Mouse (Mus musculus) induced T-regulatory cell, adult 2 months (primary cell): ENCODE results near the gene Kif3c.
A peak's percentile ranks its signal among the peaks of the same experiment; 100 is the strongest.

Experiments used
- DNase-seq: peaks from one replicate; pipeline ENCODE4 v3.0.0-alpha.2; 2012; ENCODE audit warnings: low read depth

The Kif3c gene

GRCm38 (mm10) chr12:3364508-3365448, at the start of gene Kif3c:
Gene Kif3c, plus strand, starts transcription at chr12:3365132.
- peak; percentile 81 for DNase-seq

DNA sequence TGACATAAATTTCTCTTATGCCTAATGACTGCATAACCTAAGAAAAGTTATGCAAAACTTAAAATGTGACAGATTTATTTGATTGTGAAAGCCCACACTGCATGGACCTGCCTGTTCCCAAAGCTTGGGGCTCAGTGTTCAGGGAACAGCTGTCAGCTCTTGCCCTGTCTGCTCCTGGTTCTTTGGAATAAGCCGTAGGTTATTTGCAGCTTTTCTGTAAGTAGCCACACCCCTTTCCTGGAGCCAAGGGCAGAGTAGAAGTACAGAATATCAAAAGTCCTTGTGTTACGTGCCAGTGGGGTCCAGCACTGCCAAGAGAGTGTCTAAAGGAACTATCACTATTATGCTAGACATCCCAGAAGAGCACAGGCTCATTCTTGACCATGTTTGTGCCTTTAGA, 48.8 kb upstream of the Kif3c start:
- no peak for DNase-seq

DNA sequence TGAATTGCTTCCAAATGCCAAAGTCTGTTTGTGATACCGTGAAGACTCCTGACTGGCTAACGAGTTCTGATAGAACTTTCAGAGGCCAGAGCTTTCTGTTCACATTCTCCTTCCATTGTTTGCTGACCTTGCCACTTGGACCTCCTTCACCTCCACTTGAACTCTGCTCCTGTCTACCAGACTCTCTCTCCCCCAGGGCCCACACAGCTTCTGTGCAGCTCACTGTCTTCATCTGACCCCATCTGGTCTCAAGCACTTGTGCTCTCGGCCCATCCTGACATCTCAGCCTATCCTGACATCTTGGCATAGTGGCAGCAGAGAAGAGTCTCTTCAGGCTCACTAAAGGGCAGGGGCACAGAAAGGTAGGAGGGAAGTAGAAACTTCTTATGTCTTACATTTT, 48.0 kb upstream of the Kif3c start:
- no peak for DNase-seq

DNA sequence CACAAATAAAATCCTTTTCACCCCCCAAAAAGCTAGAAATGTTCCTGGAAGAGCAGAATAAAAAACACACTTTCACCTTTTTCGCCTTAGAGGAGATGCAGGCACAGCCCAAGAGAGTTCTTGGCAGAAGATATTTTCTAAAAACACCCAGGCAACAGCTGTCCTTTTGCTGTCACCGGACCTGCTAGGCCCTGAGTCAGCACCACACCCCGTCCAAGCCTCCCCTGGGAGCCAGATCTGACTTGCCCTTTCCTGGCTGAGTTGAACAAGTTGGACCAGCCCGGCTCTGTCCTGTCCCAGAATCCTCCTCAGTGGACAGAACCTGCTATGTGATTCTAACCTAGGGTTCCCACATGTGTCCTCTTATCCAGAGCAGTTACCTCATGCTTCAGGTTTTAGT, 45.6 kb upstream of the Kif3c start:
- no peak for DNase-seq

GRCm38 (mm10) chr12:3323241-3323640, 41.7 kb upstream of the Kif3c start:
- no peak for DNase-seq

- no peak for DNase-seq
Observed at GRCm38 (mm10) chr12:3325232-3325631, 39.7 kb upstream of the Kif3c start.

- DNase-seq: no peak
Observed at GRCm38 (mm10) chr12:3329677-3330076, 35.3 kb upstream of the Kif3c start.

- peak; percentile 89 for DNase-seq
Observed at GRCm38 (mm10) chr12:3338931-3339330, 26.0 kb upstream of the Kif3c start.

DNA sequence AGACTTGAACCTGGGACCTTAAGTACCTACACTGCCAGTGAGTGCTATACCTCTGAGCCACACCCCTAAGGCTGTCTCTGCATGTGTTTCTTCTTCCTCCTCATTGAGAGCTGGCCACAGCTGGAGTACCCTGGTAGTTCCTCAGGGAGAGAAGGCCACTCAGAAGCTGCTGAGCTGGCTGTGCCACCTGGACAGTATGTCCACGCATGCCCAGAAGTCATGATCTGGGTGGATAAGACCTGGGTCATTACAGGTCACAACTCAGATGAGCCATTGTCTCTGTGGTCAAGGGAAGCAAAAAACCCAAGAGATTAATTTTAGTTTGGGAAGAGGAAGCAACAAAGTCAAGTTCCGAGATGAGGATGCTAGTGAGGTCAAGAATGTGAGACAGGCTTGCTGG, 20.8 kb upstream of the Kif3c start:
- DNase-seq: no peak

- no peak for DNase-seq
Observed at GRCm38 (mm10) chr12:3345038-3345437, 19.9 kb upstream of the Kif3c start.

DNA sequence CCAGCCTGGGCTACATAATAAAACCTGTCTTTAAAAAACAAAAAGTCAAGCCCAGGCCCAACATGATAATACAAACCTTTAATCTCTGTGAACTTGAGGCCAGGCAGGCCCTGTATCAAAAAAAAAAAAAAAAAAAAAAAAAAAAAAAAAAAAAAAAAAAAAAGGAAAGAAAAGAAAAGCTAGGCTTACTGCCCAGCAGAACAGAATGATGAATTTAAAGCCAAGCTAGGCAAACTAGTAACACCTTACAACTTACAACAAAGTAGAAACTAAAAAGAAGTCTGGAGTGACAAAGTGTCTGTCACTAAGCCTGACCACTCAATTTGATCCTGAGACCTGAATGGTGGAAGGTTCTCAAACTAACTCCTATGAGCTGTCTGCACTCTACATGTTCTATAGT, 17.2 kb upstream of the Kif3c start:
- DNase-seq: no peak

DNA sequence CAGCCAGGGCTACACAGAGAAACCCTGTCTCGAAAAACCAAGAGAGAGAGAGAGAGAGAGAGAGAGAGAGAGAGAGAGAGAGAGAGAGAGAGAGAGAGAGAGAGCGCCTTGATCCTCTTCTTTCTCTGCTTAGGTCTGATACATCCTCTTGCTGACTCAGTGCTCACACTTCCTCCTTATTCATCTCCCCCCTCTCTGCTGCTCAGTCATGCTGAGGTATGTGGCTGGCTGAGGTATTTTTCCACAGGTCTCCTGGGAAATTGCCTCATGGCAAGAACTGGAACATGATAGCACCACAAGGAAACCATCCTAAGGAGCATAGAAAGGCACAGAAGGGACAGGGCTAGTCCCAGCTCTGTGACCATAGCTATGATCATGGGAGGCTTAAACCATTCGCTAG, 15.5 kb upstream of the Kif3c start:
- DNase-seq: no peak

DNA sequence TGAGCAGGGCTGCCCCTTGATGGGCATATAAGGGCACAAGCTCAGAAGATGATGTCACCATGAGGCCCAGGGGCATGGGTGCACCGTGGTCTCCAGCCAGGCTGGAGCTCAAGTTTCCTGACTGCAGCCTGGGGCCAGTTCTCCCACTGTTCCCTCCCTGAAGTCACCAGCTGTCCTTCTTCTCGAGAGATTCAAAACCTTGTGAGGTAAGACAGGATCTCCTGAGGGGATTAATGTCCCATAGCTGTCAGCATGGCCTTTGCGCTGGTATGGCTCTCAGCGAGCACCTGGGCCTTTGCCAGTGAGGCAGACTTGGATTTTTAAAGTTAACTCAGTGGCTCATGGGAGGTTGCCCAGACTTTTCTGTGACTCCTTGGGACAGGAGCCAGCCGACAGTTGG, 14.8 kb upstream of the Kif3c start:
- DNase-seq: no peak

DNA sequence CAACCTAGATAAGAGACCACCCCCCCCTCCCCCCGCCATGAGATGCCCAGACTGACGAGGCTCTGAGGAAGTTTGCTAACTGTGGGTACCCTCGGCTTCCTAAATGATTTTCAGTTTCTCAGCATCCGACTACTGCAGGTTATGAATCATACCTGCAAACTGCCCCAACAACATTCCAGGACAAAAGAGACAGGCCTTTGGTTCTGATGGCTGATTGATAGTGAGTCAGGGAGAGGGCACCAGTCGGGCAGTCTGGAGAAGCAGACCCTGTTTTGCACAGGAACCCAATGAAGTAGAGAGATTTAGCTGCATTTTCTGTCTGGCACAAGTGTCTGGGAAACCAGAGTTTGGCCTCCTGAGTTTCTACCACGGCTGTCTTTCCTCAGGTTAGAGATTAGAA, 12.7 kb upstream of the Kif3c start:
- DNase-seq: no peak

GRCm38 (mm10) chr12:3355068-3355467, 9.9 kb upstream of the Kif3c start:
- no peak for DNase-seq

GRCm38 (mm10) chr12:3356824-3357223, 8.1 kb upstream of the Kif3c start:
- DNase-seq: peak; percentile 77

GRCm38 (mm10) chr12:3359302-3359701, 5.6 kb upstream of the Kif3c start:
- DNase-seq: peak; percentile 91

DNA sequence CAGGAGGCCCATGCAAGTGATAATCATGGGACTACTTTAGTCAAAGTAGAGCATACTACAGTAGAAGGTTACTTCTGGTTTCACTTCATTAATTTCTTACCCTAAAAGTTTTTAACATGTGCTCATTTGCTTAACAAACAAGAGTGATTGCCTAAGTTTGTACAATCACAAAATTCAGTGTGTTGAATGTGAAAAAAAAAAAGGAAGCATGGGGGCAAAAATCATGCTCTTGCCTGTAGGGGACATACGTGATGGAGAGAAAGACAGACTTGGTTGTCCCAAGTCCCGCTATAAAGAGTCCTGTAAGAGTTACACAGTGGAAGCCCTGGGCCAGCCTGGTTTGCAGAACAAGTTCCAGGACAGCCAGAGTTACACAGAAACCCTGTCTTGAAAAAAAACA, 4.9 kb upstream of the Kif3c start:
- no peak for DNase-seq

GRCm38 (mm10) chr12:3364076-3364475, 856 bp upstream of the Kif3c start:
- DNase-seq: no peak

DNA sequence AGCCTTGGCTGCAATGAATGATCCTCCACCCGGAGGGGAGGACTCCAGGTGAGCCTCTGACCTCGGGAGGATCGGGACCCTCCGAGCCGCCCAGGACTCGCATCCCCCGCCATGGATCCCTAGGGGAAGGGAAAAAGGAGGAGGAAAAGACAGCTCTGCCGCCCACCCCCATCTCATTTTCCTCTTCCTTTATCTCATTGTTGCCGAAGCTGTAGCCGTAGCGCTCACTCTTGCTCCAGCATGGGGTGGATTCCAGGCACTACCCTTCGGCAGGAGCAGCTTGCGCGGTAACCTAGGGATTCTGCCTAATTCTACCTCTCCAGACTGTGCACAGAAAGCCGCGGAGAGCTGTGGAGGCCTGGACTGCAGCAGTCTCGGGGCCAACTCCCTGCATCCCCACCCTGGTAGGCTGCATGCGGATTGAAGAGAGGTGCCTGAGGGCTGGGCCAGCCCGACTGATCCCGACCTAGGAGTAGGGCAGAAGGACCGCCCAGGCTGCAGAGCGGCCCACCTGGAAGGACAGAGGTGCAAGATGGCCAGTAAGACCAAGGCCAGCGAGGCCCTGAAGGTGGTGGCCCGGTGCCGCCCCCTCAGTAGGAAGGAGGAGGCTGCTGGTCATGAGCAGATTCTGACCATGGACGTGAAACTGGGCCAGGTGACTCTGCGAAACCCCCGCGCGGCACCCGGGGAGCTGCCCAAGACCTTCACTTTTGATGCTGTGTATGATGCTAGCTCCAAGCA, 687 bp downstream of the Kif3c start:
- DNase-seq: peak; percentile 29

DNA sequence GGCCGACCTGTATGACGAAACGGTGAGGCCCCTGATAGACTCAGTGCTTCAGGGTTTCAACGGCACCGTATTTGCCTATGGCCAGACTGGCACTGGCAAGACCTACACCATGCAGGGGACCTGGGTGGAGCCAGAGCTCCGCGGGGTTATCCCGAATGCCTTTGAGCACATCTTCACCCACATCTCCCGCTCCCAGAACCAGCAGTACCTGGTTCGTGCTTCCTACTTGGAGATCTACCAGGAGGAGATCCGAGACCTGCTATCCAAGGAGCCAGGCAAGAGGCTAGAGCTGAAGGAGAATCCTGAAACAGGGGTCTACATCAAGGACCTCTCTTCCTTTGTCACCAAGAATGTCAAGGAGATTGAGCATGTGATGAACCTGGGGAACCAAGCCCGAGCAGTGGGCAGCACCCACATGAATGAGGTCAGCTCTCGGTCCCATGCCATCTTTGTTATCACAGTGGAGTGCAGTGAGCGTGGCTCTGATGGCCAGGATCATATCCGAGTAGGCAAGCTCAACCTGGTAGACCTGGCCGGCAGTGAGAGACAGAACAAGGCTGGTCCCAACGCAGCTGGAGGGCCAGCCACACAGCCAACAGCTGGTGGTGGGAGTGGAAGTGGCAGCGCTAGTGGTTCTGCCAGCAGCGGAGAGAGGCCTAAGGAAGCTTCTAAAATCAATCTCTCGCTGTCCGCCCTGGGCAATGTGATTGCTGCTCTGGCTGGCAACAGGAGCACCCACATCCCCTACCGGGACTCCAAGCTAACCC, 1.4 kb downstream of the Kif3c start:
- DNase-seq: no peak

GRCm38 (mm10) chr12:3366957-3367260, 2.0 kb downstream of the Kif3c start:
- DNase-seq: no peak

DNA sequence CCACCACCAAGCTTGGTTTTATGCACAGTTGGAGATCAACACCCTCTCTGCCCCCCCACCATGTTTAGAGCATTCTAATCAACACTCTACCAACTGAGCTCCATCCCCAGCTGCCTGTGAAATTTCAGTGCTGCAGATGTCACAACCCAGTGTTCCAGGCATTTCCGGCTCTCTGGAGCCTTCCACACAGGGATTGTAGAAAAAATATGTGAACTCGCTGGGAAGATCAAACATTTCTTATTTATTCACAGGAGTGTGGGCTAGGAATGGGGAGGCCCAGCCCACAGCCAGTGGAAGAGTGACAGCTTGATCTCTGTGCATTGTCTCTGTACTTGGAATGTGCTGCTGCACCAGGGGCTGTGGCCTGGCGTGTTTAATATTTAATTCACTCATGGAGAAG, 3.8 kb downstream of the Kif3c start:
- no peak for DNase-seq
